Mouse (Mus musculus): Measurements from ENCODE around the gene Hs1bp3. TPM values are rescaled to one million over a fixed set of nuclear protein-coding genes. Genes with fewer than 3 reads are reported as not detected.

Hs1bp3 gene
- total RNA-seq, 2 experiments from 2014 or later, result 11.8 to 12.7 TPM

DNA sequence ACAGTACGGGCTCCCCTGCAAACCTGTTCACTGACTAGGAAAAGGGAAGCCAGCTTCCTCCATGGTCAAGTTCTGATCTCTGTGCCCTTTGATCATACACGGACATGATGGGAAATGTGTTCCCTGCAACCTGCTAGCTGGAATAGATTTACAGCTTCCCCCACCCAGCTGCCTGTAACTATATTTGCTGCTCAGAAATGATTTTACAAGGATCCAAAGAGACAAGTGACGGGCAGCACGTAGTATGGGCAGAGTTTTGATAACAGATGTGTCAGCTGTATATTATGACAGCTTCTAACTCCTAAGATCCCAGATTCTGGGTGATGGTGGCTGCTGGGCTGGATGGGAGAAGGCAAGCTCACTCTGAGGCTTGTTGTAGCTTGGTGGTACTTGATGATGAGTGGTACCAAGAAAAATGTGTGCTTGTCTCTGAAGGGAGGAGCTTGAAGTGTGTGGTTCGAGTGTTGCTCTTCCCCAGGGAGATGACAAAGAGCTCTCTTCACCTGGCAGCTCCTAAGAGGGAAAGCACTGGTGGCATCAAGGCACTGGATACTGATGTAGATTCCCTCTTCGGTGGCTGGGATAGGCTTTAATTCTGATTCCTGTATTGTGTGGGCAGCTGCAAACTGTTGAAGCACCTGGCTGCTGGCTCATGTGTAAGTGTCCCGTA lies 59.4 kb downstream of the Hs1bp3 start:
- no peak for DNase-seq (ENCODE audit: extremely low spot score in 1 of 2, low spot score in 2 of 2)
- Histone ChIP-seq H3K4me3 (no peak overlapping the region), H3K27ac (no peak overlapping the region)
- TF ChIP-seq CTCF (IDR thresholded peaks at IDR 0.05), result no peak
- intact Hi-C loops (cut with DNase I), result no loop called here

GRCm38 (mm10) chr12:8373741-8374140 lies 60.5 kb downstream of the Hs1bp3 start:
- no peak for DNase-seq (ENCODE audit: extremely low spot score in 1 of 2, low spot score in 2 of 2)
- intact Hi-C loops (cut with DNase I), result no loop called here
- Histone ChIP-seq H3K4me3 (no peak overlapping the region), H3K27ac (no peak overlapping the region)
- no peak for TF ChIP-seq CTCF (IDR thresholded peaks at IDR 0.05)

- Histone ChIP-seq H3K27ac (no peak overlapping the region), H3K4me3 (no peak overlapping the region)
- intact Hi-C loops (cut with DNase I), result no loop called here
- DNase-seq (ENCODE audit: extremely low spot score in 1 of 2, low spot score in 2 of 2), result no peak
- no peak for TF ChIP-seq CTCF (IDR thresholded peaks at IDR 0.05)
Measured at GRCm38 (mm10) chr12:8377169-8377568, 63.9 kb downstream of the Hs1bp3 start.

DNA sequence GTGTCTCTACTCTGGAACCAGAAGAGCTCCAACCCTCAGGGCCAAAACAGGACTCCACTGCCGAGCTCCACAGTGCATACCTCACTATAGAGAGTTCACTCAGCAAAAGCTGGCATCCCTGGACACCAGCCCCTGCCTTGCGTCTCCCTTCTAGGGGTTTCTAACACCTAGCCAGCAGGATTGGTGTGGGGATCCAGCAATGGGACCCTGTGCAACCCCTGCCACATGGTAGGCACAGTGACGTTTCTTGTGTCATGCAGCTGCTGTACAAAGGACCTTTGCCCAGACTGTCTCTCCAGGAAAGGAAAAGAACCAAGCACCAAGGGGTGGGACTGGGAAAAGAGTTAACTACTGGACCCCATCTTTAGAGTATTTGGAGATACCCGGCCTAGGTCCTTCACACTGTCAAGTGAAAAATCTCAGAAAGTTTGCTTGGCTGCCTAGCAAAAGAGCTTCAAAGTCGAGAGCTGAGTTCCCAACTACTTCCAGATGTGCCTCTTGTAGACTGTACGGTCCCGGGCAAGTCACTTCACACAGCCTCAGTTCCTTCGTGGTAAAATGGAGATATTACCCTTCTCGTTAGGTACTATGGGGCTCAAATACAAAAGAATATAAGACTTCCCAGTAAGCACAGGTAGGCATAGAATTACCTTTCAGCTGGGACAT lies 64.9 kb downstream of the Hs1bp3 start:
- no peak for DNase-seq (ENCODE audit: extremely low spot score in 1 of 2, low spot score in 2 of 2)
- intact Hi-C loops (cut with DNase I), result no loop called here
- no peak overlapping the region for H3K4me3 ChIP-seq
- no peak for TF ChIP-seq CTCF (IDR thresholded peaks at IDR 0.05)
- no peak overlapping the region for H3K27ac ChIP-seq

DNA sequence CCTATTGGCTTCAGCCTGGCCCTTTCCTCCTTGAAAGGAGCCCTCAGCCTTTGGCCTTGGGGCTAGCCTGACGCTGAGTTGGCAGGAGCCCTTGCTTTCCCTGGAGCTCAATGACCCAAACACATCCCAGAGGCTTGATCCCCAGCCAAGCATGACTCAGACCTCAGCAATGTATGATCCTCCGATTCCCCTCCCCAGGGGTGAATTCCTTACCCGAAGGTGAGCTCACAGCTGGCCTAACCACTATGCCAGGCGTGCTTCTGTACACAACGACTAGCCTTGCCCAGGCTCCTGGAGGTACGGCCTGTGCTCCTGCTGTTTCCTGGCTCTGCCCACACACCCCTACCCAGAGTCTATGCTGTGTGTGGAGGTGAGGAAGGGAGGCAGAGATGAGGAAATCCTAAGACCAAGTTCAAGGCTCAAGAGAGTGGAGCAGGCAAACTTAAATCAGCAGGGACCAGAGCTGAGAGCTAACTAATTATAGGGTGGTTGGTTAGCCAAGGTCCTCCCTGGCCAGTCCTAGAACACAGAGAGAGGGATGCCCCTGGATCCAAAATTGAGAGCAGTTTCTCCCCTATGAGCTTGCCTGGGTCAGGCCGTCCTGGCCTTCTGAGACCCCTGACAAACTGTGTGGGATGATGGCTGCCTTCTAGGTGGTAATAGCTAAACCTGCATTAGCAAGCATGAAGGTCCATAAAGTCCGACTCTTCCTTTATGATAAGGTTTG lies 66.7 kb downstream of the Hs1bp3 start:
- Histone ChIP-seq H3K27ac (no peak overlapping the region), H3K4me3 (no peak overlapping the region)
- TF ChIP-seq CTCF (IDR thresholded peaks at IDR 0.05), result no peak
- no peak for DNase-seq (ENCODE audit: extremely low spot score in 1 of 2, low spot score in 2 of 2)
- intact Hi-C loops (cut with DNase I), result no loop called here

- no peak for DNase-seq (ENCODE audit: extremely low spot score in 1 of 2, low spot score in 2 of 2)
- H3K27ac ChIP-seq, result no peak overlapping the region
- intact Hi-C loops (cut with DNase I), result no loop called here
- no peak overlapping the region for H3K4me3 ChIP-seq
- TF ChIP-seq CTCF (IDR thresholded peaks at IDR 0.05), result no peak
Measured at GRCm38 (mm10) chr12:8380944-8381343, 67.7 kb downstream of the Hs1bp3 start.

GRCm38 (mm10) chr12:8381940-8382339 lies 68.7 kb downstream of the Hs1bp3 start:
- intact Hi-C loops (cut with DNase I), result no loop called here
- TF ChIP-seq CTCF (IDR thresholded peaks at IDR 0.05), result no peak

GRCm38 (mm10) chr12:8383822-8384221 lies 70.6 kb downstream of the Hs1bp3 start:
- H3K4me3 ChIP-seq, result no peak overlapping the region
- DNase-seq (ENCODE audit: extremely low spot score in 1 of 2, low spot score in 2 of 2), result no peak
- no peak overlapping the region for H3K27ac ChIP-seq
- TF ChIP-seq CTCF (IDR thresholded peaks at IDR 0.05), result no peak
- intact Hi-C loops (cut with DNase I), result no loop called here

More at GRCm38 (mm10) chr12:8381940-8382339, 68.7 kb downstream of the Hs1bp3 start:
- Histone ChIP-seq H3K27ac (no peak overlapping the region), H3K4me3 (no peak overlapping the region)
- no peak for DNase-seq (ENCODE audit: extremely low spot score in 1 of 2, low spot score in 2 of 2)

GRCm38 (mm10) chr12:8386451-8387011 lies 73.3 kb downstream of the Hs1bp3 start:
- no peak overlapping the region for H3K4me3 ChIP-seq
- no peak overlapping the region for H3K27ac ChIP-seq
- no peak for DNase-seq (ENCODE audit: extremely low spot score in 1 of 2, low spot score in 2 of 2)
- intact Hi-C loops (cut with DNase I), result no loop called here
- TF ChIP-seq CTCF (IDR thresholded peaks at IDR 0.05), result no peak

DNA sequence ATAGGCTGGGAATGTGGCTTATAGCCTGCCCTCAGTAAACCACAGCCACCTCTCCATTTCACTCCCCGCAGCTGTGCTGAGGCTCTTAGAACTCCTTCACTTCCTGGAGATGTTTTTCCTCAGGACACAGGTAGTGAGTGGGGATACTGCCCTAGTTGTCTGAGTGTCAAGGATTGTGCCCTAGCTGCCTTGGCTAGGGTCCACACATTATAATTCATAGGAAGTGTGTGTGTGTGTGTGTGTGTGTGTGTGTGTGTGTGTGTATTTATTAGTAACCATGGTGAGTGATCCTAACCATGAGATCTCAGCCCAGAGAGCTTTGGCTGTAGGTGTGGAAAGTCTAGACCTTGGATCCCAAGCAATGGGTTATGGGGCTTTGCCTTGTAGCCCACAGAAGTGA lies 74.0 kb downstream of the Hs1bp3 start:
- Histone ChIP-seq H3K27ac (no peak overlapping the region), H3K4me3 (no peak overlapping the region)
- TF ChIP-seq CTCF (IDR thresholded peaks at IDR 0.05), result no peak
- intact Hi-C loops (cut with DNase I), result no loop called here
- no peak for DNase-seq (ENCODE audit: extremely low spot score in 1 of 2, low spot score in 2 of 2)

DNA sequence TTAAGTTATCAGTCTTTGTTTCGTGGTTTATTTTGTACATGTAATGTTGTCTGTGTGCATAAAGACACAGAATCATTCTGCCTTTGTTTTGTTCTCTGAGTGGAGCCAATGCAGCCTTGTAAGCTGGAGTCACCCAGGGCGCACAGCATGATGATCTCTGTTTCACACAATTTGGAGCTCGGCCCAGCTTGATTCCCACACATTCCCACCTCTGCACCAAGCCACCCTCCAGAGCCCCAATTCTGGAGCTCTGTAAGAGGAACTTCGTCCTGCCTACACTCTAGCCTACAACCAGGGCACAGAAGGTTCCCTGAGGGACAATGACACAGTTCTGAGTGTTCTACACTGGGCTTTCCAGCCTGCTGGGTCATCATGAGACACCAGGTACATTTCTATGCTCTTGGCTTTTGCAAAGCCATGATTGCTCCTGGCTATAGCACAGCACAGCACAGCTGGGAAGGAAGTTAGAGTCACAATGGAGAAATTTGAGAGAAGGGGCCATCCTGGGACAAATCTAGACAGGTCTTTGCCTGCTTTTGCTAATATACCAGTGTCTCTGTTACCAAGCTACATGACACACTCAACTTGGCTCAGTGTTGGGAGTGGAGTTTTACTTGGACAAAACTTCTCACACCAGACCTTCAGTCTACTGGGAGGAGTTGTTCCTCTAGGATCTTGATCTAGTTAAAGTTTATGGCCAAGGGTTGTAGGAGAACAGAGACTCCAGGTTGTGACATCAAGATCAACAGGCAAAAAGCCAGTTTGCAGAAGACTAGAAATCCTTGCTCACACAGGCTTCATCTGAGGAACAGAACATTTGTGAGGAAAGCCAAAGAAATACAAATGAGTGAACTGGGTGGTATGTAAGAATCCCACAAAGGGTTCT lies 75.5 kb downstream of the Hs1bp3 start:
- Histone ChIP-seq H3K4me3 (no peak overlapping the region), H3K27ac (no peak overlapping the region)
- TF ChIP-seq CTCF (IDR thresholded peaks at IDR 0.05), result no peak
- intact Hi-C loops (cut with DNase I), result no loop called here
- peak in 1 of 2 experiments; percentile 22 for DNase-seq (ENCODE audit: extremely low spot score in 1 of 2, low spot score in 2 of 2)

Data from left cerebral cortex, adult 2 months (tissue).